ENCODE assay signal across 22 mouse cellular contexts in genomic region chr19:26756399-26756798, GRCm38 (mm10).
DNase-seq lines count a peak whose midpoint lies in the region; ATAC-seq and TF ChIP-seq lines count a peak whose summit lies in the region.
"Had no signal": no experiment of that assay in that cellular context is flagged by ENCODE, and none has a peak within 500 bp of the region (broad histone marks: within the 10 kb centered on the region; RNA-seq: fewer than 3 reads in every experiment).

No protein-coding gene starts in this region.

- H3K9me3 ChIP-seq in liver, postnatal 0 days (ENCODE audit: low read length), result no peaks in the 10 kb centered on the region
- H3K9me3 ChIP-seq: embryonic facial prominence, embryonic 13.5 days; embryonic facial prominence, embryonic 15.5 days; forebrain, embryonic 10.5 days; forebrain, embryonic 12.5 days had no signal

- H3K79me2 ChIP-seq in liver, adult 2 months (ENCODE audit: control insufficient read depth, insufficient read depth, low read length), result peaks cover 8% of the 10 kb centered on the region; the same call in 1 of the 2 replicates

- no peak for TF ChIP-seq EP300 in liver, postnatal 0 days (IDR thresholded peaks at IDR 0.05; ENCODE audit: low read depth)

- no peak overlapping the region for H3K4me3 ChIP-seq in kidney, adult 2 months (ENCODE audit: insufficient read depth, low read depth, low read length)
- H3K4me3 ChIP-seq in liver, adult 2 months (ENCODE audit: insufficient read depth, low read depth, low read length), result no peak overlapping the region
- no peak overlapping the region for H3K4me3 ChIP-seq in liver, postnatal 0 days (ENCODE audit: low read depth, low read length)
- H3K4me3 ChIP-seq: embryonic facial prominence, embryonic 13.5 days; embryonic facial prominence, embryonic 15.5 days; erythroblast, embryonic 14.5 days; forebrain, embryonic 10.5 days; forebrain, embryonic 12.5 days had no signal

- DNase-seq in kidney, adult 2 months, result peak; percentile 15
- DNase-seq in kidney, adult 9 months, result no peak
- no peak for DNase-seq in liver, adult 2 months (ENCODE audit: extremely low read depth, low read depth, low spot score)
- DNase-seq in liver, postnatal 0 days, result no peak
- peak; percentile 53 for DNase-seq in ovary, adult 18-20 months (ENCODE audit: low spot score)
- DNase-seq in ovary, postnatal 14 days (ENCODE audit: low spot score), result no peak
- DNase-seq: adrenal gland, adult 2 months; adrenal gland, postnatal 10 days; adrenal gland, postnatal 25 days; cerebellum, adult 11 months; cerebellum, adult 18-20 months; cerebellum, adult 8-10 months; cerebellum, adult 9-11 months; cerebellum, postnatal 14 days; cerebellum, postnatal 36 days; embryo, embryonic 11 days had no signal

- peak overlapping the region; percentile 5; the same call in 1 of the 2 replicates for H3K27ac ChIP-seq in kidney, adult 2 months (ENCODE audit: insufficient read depth, low read depth, low read length)
- H3K27ac ChIP-seq in liver, adult 2 months (replicated peaks; ENCODE audit: insufficient read depth, low read depth, low read length), result peak overlapping the region; percentile 36
- H3K27ac ChIP-seq in liver, postnatal 0 days (ENCODE audit: low read depth), result no peak overlapping the region
- H3K27ac ChIP-seq: embryonic facial prominence, embryonic 13.5 days; embryonic facial prominence, embryonic 15.5 days; forebrain, embryonic 10.5 days; forebrain, embryonic 12.5 days had no signal

- no peak for TF ChIP-seq POLR2A in kidney, adult 2 months (IDR thresholded peaks at IDR 0.05; ENCODE audit: low read depth, low read length)
- no peak for TF ChIP-seq POLR2A in liver, adult 2 months (IDR thresholded peaks at IDR 0.05; ENCODE audit: extremely low read depth, insufficient read depth, low read length)

- H3K9ac ChIP-seq in liver, adult 2 months (ENCODE audit: low read depth, low read length), result no peak overlapping the region
- no peak overlapping the region for H3K9ac ChIP-seq in liver, postnatal 0 days (replicated peaks)
- H3K9ac ChIP-seq: embryonic facial prominence, embryonic 13.5 days; embryonic facial prominence, embryonic 15.5 days; forebrain, embryonic 12.5 days had no signal

- H3K4me2 ChIP-seq in liver, postnatal 0 days (ENCODE audit: low read depth, low read length), result no peak overlapping the region
- H3K4me2 ChIP-seq: embryonic facial prominence, embryonic 13.5 days; embryonic facial prominence, embryonic 15.5 days; forebrain, embryonic 12.5 days had no signal

- no peaks in the 10 kb centered on the region; the same call in 1 of the 2 replicates for H3K36me3 ChIP-seq in kidney, adult 2 months (ENCODE audit: control insufficient read depth, insufficient read depth, low read length)
- H3K36me3 ChIP-seq in liver, adult 2 months (ENCODE audit: control insufficient read depth, insufficient read depth, low read length), result peaks cover 6% of the 10 kb centered on the region
- 0 out of 2 replicates have a peak, but pooled peaks cover 2% of the 10 kb centered on the region for H3K36me3 ChIP-seq in liver, postnatal 0 days (replicated peaks; ENCODE audit: insufficient read depth, low read length)

- no peaks in the 10 kb centered on the region for H3K27me3 ChIP-seq in kidney, adult 2 months (replicated peaks; ENCODE audit: control insufficient read depth, insufficient read depth, low read length)
- no peaks in the 10 kb centered on the region for H3K27me3 ChIP-seq in liver, adult 2 months (ENCODE audit: control insufficient read depth, insufficient read depth, low read length)
- no peaks in the 10 kb centered on the region for H3K27me3 ChIP-seq in liver, postnatal 0 days (ENCODE audit: insufficient read depth, low read length)
- H3K27me3 ChIP-seq: embryonic facial prominence, embryonic 13.5 days; embryonic facial prominence, embryonic 15.5 days; forebrain, embryonic 12.5 days had no signal

- no peak for ATAC-seq in liver, postnatal 0 days
- ATAC-seq: forebrain, embryonic 14.5 days had no signal

- H3K4me1 ChIP-seq in kidney, adult 2 months (ENCODE audit: control insufficient read depth, insufficient read depth, low read length), result peaks cover 33% of the 10 kb centered on the region; the same call in 1 of the 2 replicates
- H3K4me1 ChIP-seq in liver, adult 2 months (ENCODE audit: control insufficient read depth, insufficient read depth, low read length), result peaks cover 26% of the 10 kb centered on the region
- H3K4me1 ChIP-seq in liver, postnatal 0 days (ENCODE audit: insufficient read depth), result peaks cover 10% of the 10 kb centered on the region; the same call in 1 of the 2 replicates

- 68% methylated on average over 8 of the region's 8 CpGs for WGBS in kidney, adult 2 months
- 53% methylated on average over 8 of the region's 8 CpGs for WGBS in liver, adult 2 months
- 77% methylated on average over 8 of the region's 8 CpGs for WGBS in liver, postnatal 0 days (ENCODE audit: insufficient replicate concordance)

- no peak for TF ChIP-seq CTCF in kidney, adult 2 months (conservative IDR thresholded peaks at IDR 0.05; ENCODE audit: insufficient read depth, insufficient read length, low read depth, low read length)
- no peak for TF ChIP-seq CTCF in liver, adult 2 months (IDR thresholded peaks at IDR 0.05; ENCODE audit: low read depth, low read length)
- TF ChIP-seq CTCF in liver, postnatal 0 days (IDR thresholded peaks at IDR 0.05; ENCODE audit: low read depth), result no peak

Comparison
In these comparisons a context has a peak if more than half of its experiments do, and no peak if none do; other contexts are left out.
1. DNase-seq: peak in kidney, adult 2 months (single experiment) and ovary, adult 18-20 months (single experiment); none in kidney, adult 9 months (single experiment), liver, adult 2 months (single experiment), liver, postnatal 0 days (single experiment) and ovary, postnatal 14 days (single experiment).